Mouse (Mus musculus): Measurements from ENCODE around the gene Cntn4. TPM values are rescaled to one million over a fixed set of nuclear protein-coding genes. Genes with fewer than 3 reads are reported as not detected.

The Cntn4 gene
- polyA plus RNA-seq, 1 experiment from 2014 or later = 3.1 TPM

DNA sequence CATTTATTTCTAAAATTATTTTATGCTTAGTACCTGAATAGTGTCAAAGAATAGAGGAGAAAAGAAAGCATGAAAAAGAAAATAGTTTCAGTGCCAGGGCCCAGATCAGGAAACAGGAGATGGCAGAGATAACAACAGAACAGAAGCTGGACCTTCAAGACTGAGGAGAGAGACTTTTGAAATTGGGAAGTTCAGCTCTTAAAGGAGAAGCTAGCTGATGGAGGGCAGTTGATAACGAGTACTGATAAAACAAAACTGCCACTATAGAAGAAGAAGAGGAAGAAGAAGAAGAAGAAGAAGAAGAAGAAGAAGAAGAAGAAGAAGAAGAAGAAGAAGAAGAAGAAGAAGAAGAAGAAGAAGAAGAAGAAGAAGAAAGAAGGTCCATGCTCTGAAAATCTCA, 1050.2 kb downstream of the Cntn4 start:
- H3K4me3 ChIP-seq = no peak overlapping the region
- WGBS = 81% methylated on average over 1 of the region's 1 CpGs
- no peaks in the 10 kb centered on the region for H3K27me3 ChIP-seq
- H3K4me2 ChIP-seq = no peak overlapping the region
- no peaks in the 10 kb centered on the region for H3K4me1 ChIP-seq
- no peak overlapping the region for H3K27ac ChIP-seq
- no peaks in the 10 kb centered on the region for H3K9me3 ChIP-seq
- H3K36me3 ChIP-seq = no peaks in the 10 kb centered on the region
- no peak for ATAC-seq (ENCODE audit: insufficient number of reproducible peaks, low FRiP score, low TSS enrichment, low read depth)
- H3K9ac ChIP-seq = no peak overlapping the region

DNA sequence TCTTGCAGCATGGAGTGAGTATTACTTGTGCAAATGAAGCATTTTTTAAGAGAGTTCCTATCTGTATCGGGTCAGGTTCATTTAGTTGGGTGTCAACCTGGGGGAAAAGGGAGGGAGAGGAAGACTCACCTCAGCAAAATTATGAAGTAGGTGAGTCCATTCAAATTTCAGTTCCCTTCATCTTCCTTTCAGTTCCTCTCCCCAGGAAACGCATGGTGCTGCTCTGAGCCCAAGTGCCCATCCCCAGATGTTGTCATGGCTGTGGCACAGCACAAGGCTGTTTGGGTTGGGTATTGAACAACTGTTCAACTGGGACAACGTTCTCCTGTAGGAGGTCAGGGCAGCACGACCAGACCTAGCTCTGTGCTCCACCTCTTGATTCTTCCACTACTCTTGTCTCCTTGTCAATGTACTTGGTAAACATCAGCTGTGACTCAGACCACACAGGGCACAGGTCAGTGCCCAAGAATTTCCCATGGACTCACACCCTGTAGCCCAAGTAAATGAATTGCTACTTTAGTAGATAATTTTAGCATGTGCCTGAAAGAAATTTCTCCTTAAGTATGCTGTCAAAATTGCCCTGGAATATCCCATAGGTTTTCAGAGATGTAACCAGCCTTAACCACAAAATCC, 1052.3 kb downstream of the Cntn4 start:
- no peaks in the 10 kb centered on the region for H3K27me3 ChIP-seq
- no peak overlapping the region for H3K4me3 ChIP-seq
- no peak overlapping the region for H3K9ac ChIP-seq
- no peaks in the 10 kb centered on the region for H3K9me3 ChIP-seq
- no peak overlapping the region for H3K4me2 ChIP-seq
- no peak for ATAC-seq (ENCODE audit: insufficient number of reproducible peaks, low FRiP score, low TSS enrichment, low read depth)
- no peak overlapping the region for H3K27ac ChIP-seq
- 78% methylated on average over 4 of the region's 4 CpGs for WGBS
- H3K36me3 ChIP-seq = no peaks in the 10 kb centered on the region
- no peaks in the 10 kb centered on the region for H3K4me1 ChIP-seq

DNA sequence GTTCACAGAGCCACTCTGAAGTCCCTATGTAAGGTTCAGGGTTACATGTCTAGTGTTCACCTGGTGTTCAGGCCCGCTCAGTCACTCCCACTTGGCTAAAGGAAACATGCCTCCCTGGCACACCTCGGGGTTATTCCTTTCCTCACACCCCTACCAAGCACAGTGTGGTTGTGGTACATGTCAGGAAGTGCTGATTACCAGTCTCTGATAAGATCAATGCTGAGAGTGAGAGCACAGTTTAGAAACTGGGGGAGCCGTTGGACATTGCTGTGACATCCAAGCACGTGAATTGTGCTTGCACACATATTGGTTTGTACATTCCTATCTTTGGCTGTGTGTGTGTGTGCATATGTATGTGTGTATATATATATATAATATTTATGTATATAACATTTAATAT, 1055.1 kb downstream of the Cntn4 start:
- Histone ChIP-seq H3K36me3 (no peaks in the 10 kb centered on the region), H3K9ac (no peak overlapping the region), H3K27ac (no peak overlapping the region), H3K9me3 (no peaks in the 10 kb centered on the region), H3K27me3 (no peaks in the 10 kb centered on the region), H3K4me1 (no peaks in the 10 kb centered on the region), H3K4me2 (no peak overlapping the region), H3K4me3 (no peak overlapping the region)
- ATAC-seq (ENCODE audit: insufficient number of reproducible peaks, low FRiP score, low TSS enrichment, low read depth) = no peak
- WGBS = 78% methylated on average over 4 of the region's 4 CpGs

DNA sequence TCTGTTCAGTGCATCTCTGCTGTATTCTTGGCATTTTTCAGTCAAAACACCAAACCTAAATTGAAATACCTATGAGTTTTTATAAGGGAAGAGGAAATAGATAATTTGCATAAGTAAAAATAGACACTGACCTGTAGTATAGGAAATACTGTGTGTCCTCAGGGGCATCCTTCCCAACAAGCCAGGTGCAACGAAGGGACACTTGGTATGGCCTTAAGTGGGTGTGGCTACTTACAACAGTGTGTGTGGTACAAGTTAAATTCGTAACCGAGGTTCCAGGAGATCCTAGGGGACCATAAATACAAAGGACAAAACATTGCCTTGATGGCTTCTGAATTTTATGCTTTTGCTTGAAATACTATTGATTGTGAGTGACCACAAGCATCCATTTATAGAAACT, 1060.8 kb downstream of the Cntn4 start:
- H3K27me3 ChIP-seq = no peaks in the 10 kb centered on the region
- no peaks in the 10 kb centered on the region for H3K9me3 ChIP-seq
- WGBS = 67% methylated on average over 3 of the region's 3 CpGs
- no peaks in the 10 kb centered on the region for H3K36me3 ChIP-seq
- no peak overlapping the region for H3K4me2 ChIP-seq
- ATAC-seq (ENCODE audit: insufficient number of reproducible peaks, low FRiP score, low TSS enrichment, low read depth) = no peak
- no peak overlapping the region for H3K27ac ChIP-seq
- H3K4me1 ChIP-seq = no peaks in the 10 kb centered on the region
- no peak overlapping the region for H3K9ac ChIP-seq
- H3K4me3 ChIP-seq = no peak overlapping the region

DNA sequence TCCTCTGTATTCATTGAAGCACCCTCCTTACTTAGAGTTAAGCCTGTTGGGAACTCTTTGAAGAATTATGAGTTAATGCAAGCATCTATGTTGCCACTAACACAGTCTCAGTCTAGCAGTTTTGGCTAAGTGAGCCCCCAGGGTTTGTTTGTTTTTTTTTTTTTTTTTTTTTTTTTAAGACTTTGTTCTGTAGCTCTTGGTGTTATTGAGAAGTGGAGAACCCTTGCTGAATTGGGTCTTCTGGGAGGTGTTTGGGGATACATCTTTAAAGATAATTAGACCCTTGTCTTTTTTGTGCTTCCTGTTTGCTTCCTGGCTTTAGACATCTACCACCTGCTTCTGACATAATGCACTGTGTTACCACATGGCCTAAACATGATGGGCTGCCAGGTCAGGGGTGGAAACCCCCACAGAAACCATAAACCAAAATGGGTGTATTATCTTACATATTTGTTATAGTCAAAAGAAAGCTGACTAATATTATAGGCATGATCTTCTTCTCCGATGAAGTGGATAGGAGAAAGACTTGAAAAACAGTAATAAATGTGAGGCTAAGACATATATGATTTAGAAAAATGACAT, 1062.9 kb downstream of the Cntn4 start:
- Histone ChIP-seq H3K4me3 (no peak overlapping the region), H3K4me2 (no peak overlapping the region), H3K9ac (no peak overlapping the region), H3K9me3 (no peaks in the 10 kb centered on the region), H3K27ac (no peak overlapping the region), H3K36me3 (no peaks in the 10 kb centered on the region), H3K27me3 (no peaks in the 10 kb centered on the region), H3K4me1 (no peaks in the 10 kb centered on the region)
- ATAC-seq (ENCODE audit: insufficient number of reproducible peaks, low FRiP score, low TSS enrichment, low read depth) = no peak
- WGBS = 80% methylated on average over 1 of the region's 1 CpGs

DNA sequence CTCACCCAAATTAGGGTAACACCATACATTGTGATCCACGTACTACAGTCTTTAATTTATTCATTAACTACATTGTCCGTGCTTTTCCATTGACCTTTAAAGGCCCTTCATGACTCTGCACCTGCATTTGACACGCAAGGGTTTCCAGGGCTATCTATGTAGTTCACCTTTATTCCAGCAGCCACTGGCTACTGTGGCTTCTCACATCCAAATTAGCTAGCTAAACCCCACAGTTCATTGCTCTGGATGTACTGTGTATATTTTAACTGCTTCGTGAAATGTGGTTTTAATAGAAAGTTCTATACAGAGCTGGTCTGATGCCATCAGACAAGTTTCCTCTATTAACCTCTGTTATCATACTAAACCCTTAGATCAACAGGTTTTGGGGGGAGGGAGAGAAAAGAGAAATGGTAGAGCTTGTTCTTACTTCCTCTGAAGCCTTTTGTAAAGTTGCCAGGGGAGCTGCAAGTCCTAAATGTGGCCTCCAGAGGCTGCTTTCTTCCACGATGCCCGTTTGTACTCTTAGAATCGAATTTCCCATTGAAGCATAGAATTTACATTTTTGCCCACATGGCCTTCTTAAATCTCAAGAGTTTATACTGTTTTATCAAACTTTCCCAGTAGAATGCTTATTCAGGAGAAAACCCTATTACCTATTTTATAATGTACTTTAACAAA, 1066.2 kb downstream of the Cntn4 start:
- no peaks in the 10 kb centered on the region for H3K27me3 ChIP-seq
- WGBS = 65% methylated on average over 7 of the region's 7 CpGs
- H3K4me2 ChIP-seq = no peak overlapping the region
- H3K36me3 ChIP-seq = no peaks in the 10 kb centered on the region
- H3K27ac ChIP-seq = no peak overlapping the region
- H3K4me3 ChIP-seq = no peak overlapping the region
- no peaks in the 10 kb centered on the region for H3K9me3 ChIP-seq
- ATAC-seq (ENCODE audit: insufficient number of reproducible peaks, low FRiP score, low TSS enrichment, low read depth) = no peak
- H3K4me1 ChIP-seq = no peaks in the 10 kb centered on the region
- H3K9ac ChIP-seq = no peak overlapping the region

DNA sequence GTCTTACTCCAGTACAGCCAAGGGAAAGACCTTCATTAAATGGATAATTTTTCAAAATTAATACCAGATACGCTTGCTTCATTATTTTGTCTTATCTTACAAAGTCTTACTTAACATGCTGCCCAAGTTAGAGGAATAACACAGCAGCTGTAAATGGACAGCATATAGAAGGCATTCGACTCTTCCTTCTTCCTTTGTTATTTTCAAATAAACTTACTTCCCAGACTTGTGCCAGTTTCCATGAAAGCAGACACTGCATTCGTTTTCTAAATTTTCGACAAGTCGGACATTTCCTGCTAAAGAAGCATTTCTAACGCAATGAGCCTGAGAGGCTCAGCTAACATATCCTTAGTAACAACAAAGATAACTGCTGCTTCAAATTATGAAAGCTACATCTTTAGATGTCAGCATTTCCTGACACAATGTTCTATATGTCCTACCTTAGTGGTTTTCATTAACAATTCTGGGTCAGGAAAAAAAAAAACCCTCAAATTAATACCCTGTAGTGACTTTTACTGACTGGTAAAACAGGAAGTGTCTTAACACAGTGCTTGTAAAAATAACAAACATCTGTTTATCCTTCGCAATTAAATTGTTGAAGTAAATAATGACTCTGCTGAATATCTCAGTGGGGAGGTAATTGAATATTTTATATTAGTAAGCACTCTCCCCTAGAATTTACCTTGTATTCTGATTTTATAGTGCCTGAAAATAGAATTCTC, 1068.4 kb downstream of the Cntn4 start:
- no peak overlapping the region for H3K27ac ChIP-seq
- no peaks in the 10 kb centered on the region for H3K36me3 ChIP-seq
- WGBS = 34% methylated on average over 7 of the region's 7 CpGs
- no peak overlapping the region for H3K9ac ChIP-seq
- H3K4me3 ChIP-seq = no peak overlapping the region
- no peak for ATAC-seq (ENCODE audit: insufficient number of reproducible peaks, low FRiP score, low TSS enrichment, low read depth)
- H3K4me2 ChIP-seq = no peak overlapping the region
- no peaks in the 10 kb centered on the region for H3K4me1 ChIP-seq
- no peaks in the 10 kb centered on the region for H3K9me3 ChIP-seq
- H3K27me3 ChIP-seq = no peaks in the 10 kb centered on the region

DNA sequence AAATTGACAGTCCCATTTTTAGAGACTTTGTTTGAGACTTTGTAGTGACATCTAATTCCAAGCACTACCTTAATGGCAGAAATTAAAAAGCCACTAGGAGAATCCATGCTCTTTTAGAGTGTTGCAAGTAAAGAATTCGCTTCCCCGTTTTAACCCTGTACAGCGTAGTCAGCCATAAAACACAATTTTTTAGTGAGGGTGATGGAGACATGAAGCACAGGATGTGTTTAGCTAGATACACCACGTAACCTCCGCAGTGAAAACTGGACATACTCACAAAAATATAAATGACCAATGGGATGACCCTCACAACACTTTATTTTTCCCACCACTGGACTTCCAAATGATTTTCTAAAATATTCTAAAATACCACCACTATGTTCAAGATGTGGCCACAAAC, 1069.8 kb downstream of the Cntn4 start:
- Histone ChIP-seq H3K4me2 (no peak overlapping the region), H3K9me3 (no peaks in the 10 kb centered on the region), H3K27me3 (no peaks in the 10 kb centered on the region), H3K27ac (no peak overlapping the region), H3K9ac (no peak overlapping the region), H3K36me3 (no peaks in the 10 kb centered on the region), H3K4me1 (no peaks in the 10 kb centered on the region), H3K4me3 (no peak overlapping the region)
- 82% methylated on average over 5 of the region's 5 CpGs for WGBS
- no peak for ATAC-seq (ENCODE audit: insufficient number of reproducible peaks, low FRiP score, low TSS enrichment, low read depth)

DNA sequence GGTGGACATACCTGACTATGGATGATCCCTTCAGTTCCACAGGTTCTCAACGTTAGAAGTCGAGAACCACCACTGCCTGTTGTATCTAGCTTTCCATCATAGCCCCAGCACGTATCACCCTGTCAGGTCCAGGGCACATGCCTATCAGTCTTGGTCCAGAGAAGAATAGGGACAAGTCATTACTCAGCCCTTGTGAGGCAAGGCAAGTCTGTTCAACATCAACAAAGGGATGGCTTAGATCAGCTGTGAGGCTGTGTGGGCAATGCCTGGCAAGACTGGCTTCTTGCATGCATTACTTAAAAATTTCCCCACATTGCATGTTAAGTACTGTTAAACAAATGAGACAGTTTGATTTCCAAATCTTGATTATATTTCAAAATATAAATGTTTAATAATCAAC, 1070.3 kb downstream of the Cntn4 start:
- no peaks in the 10 kb centered on the region for H3K36me3 ChIP-seq
- ATAC-seq (ENCODE audit: insufficient number of reproducible peaks, low FRiP score, low TSS enrichment, low read depth) = no peak
- H3K27ac ChIP-seq = no peak overlapping the region
- no peaks in the 10 kb centered on the region for H3K4me1 ChIP-seq
- H3K27me3 ChIP-seq = no peaks in the 10 kb centered on the region
- H3K4me2 ChIP-seq = no peak overlapping the region
- WGBS = 79% methylated on average over 3 of the region's 3 CpGs
- H3K4me3 ChIP-seq = no peak overlapping the region
- no peaks in the 10 kb centered on the region for H3K9me3 ChIP-seq
- H3K9ac ChIP-seq = no peak overlapping the region

Data from limb, embryonic 15.5 days (tissue).